Mouse (Mus musculus): ENCODE measurements at regions not wholly inside any gene's neighbourhood (a gene's known extent, or its start where the extent isn't known, plus 50 kb on each side); places are given as distances from the start of the nearest gene placed in this dataset.

GRCm38 (mm10) chr15:15329796-15330195 lies 1398.8 kb upstream of the Cdh9 start:
- no peak overlapping the region for H3K4me3 ChIP-seq (ENCODE audit: control insufficient read depth in 1 of 2, insufficient read depth in 1 of 2, low read depth in 2 of 2, low read length in 2 of 2)
- peak in 2 of 3 experiments; percentile 37 to 86; a peak in 4 of 6 replicates for TF ChIP-seq CTCF (IDR thresholded peaks at IDR 0.05 in 2 of 3, conservative IDR thresholded peaks at IDR 0.05 in 1 of 3; ENCODE audit: control insufficient read depth in 1 of 3, insufficient read depth in 1 of 3, low read depth in 2 of 3, low read length in 3 of 3, poor library complexity in 1 of 3, severe bottlenecking in 1 of 3)
- TF ChIP-seq SMC3 (IDR thresholded peaks at IDR 0.05; ENCODE audit: low read depth, low read length), result peak; percentile 96
- no peak for TF ChIP-seq ZKSCAN1 (IDR thresholded peaks at IDR 0.05; ENCODE audit: low read depth, low read length)
- peak; percentile 100 for TF ChIP-seq RAD21 (IDR thresholded peaks at IDR 0.05; ENCODE audit: low read depth, low read length)
- TF ChIP-seq ZC3H11A (IDR thresholded peaks at IDR 0.05; ENCODE audit: low read depth, low read length), result peak; percentile 97
- no peaks in the 10 kb centered on the region for H3K27me3 ChIP-seq (ENCODE audit: control insufficient read depth in 1 of 2, insufficient read depth in 2 of 2, low read length in 2 of 2)
- no peak overlapping the region for H3K27ac ChIP-seq (ENCODE audit: control insufficient read depth, low read depth, low read length)
- H3K9me3 ChIP-seq (replicated peaks; ENCODE audit: insufficient read depth, low read length), result no peaks in the 10 kb centered on the region
- DNase-seq (ENCODE audit: low read depth, low spot score), result peak; percentile 84
- H3K9ac ChIP-seq (ENCODE audit: control insufficient read depth, low read depth, low read length, poor library complexity, severe bottlenecking), result no peak overlapping the region
- H3K4me1 ChIP-seq (ENCODE audit: control insufficient read depth in 1 of 2, insufficient read depth in 2 of 2, low read length in 2 of 2), result no peaks in the 10 kb centered on the region
- no peaks in the 10 kb centered on the region for H3K36me3 ChIP-seq (ENCODE audit: control insufficient read depth in 1 of 2, insufficient read depth in 2 of 2, low read length in 2 of 2)
- H3K79me2 ChIP-seq (ENCODE audit: control insufficient read depth, insufficient read depth, low read length, poor library complexity), result no peaks in the 10 kb centered on the region

GRCm38 (mm10) chr15:15331947-15332346 lies 1396.6 kb upstream of the Cdh9 start:
- no peak for DNase-seq (ENCODE audit: low read depth, low spot score)
- H3K27ac ChIP-seq (ENCODE audit: control insufficient read depth, low read depth, low read length), result no peak overlapping the region

GRCm38 (mm10) chr15:15361841-15362240 lies 1366.7 kb upstream of the Cdh9 start:
- Histone ChIP-seq H3K9me3 (replicated peaks; ENCODE audit: insufficient read depth, low read length) (no peaks in the 10 kb centered on the region), H3K4me3 (ENCODE audit: control insufficient read depth in 1 of 2, insufficient read depth in 1 of 2, low read depth in 2 of 2, low read length in 2 of 2) (no peak overlapping the region), H3K9ac (ENCODE audit: control insufficient read depth, low read depth, low read length, poor library complexity, severe bottlenecking) (no peak overlapping the region), H3K27ac (ENCODE audit: control insufficient read depth, low read depth, low read length) (no peak overlapping the region), H3K27me3 (ENCODE audit: control insufficient read depth in 1 of 2, insufficient read depth in 2 of 2, low read length in 2 of 2) (no peaks in the 10 kb centered on the region), H3K79me2 (ENCODE audit: control insufficient read depth, insufficient read depth, low read length, poor library complexity) (no peaks in the 10 kb centered on the region), H3K36me3 (ENCODE audit: control insufficient read depth in 1 of 2, insufficient read depth in 2 of 2, low read length in 2 of 2) (no peaks in the 10 kb centered on the region), H3K4me1 (ENCODE audit: control insufficient read depth in 1 of 2, insufficient read depth in 2 of 2, low read length in 2 of 2) (no peaks in the 10 kb centered on the region)
- no peak for DNase-seq (ENCODE audit: low read depth, low spot score)
- no peak for TF ChIP-seq POLR2A (IDR thresholded peaks at IDR 0.05; ENCODE audit: control insufficient read depth in 1 of 2, insufficient read depth in 1 of 2, low read depth in 1 of 2, low read length in 2 of 2, poor library complexity in 1 of 2)
- no peak for TF ChIP-seq MXI1 (IDR thresholded peaks at IDR 0.05; ENCODE audit: low read depth, low read length)
- TF ChIP-seq USF2 (IDR thresholded peaks at IDR 0.05; ENCODE audit: borderline replicate concordance in 1 of 2, insufficient read depth in 1 of 2, low read depth in 1 of 2, low read length in 2 of 2), result no peak
- no peak for TF ChIP-seq MAFK (IDR thresholded peaks at IDR 0.05; ENCODE audit: borderline replicate concordance, low read depth, low read length)
- TF ChIP-seq SMC3 (IDR thresholded peaks at IDR 0.05; ENCODE audit: low read depth, low read length), result no peak
- TF ChIP-seq RCOR1 (IDR thresholded peaks at IDR 0.05; ENCODE audit: low read depth, low read length), result no peak
- TF ChIP-seq ZC3H11A (IDR thresholded peaks at IDR 0.05; ENCODE audit: low read depth, low read length), result no peak
- TF ChIP-seq BHLHE40 (IDR thresholded peaks at IDR 0.05; ENCODE audit: borderline replicate concordance, low read depth, low read length), result no peak
- TF ChIP-seq ELF1 (IDR thresholded peaks at IDR 0.05; ENCODE audit: low read depth, low read length), result no peak
- no peak for TF ChIP-seq USF1 (IDR thresholded peaks at IDR 0.05; ENCODE audit: low read depth, low read length)
- no peak for TF ChIP-seq HCFC1 (IDR thresholded peaks at IDR 0.05; ENCODE audit: low read depth, low read length)
- TF ChIP-seq NELFE (IDR thresholded peaks at IDR 0.05; ENCODE audit: low read depth, low read length), result no peak
- TF ChIP-seq POLR2AphosphoS5 (IDR thresholded peaks at IDR 0.05; ENCODE audit: borderline replicate concordance, low read depth, low read length), result no peak

More at GRCm38 (mm10) chr15:15331947-15332346, 1396.6 kb upstream of the Cdh9 start:
- no peaks in the 10 kb centered on the region for H3K79me2 ChIP-seq (ENCODE audit: control insufficient read depth, insufficient read depth, low read length, poor library complexity)
- no peak overlapping the region for H3K4me3 ChIP-seq (ENCODE audit: control insufficient read depth in 1 of 2, insufficient read depth in 1 of 2, low read depth in 2 of 2, low read length in 2 of 2)
- H3K9ac ChIP-seq (ENCODE audit: control insufficient read depth, low read depth, low read length, poor library complexity, severe bottlenecking), result no peak overlapping the region
- no peaks in the 10 kb centered on the region for H3K9me3 ChIP-seq (replicated peaks; ENCODE audit: insufficient read depth, low read length)
- H3K36me3 ChIP-seq (ENCODE audit: control insufficient read depth in 1 of 2, insufficient read depth in 2 of 2, low read length in 2 of 2), result no peaks in the 10 kb centered on the region
- TF ChIP-seq ZMIZ1 (IDR thresholded peaks at IDR 0.05; ENCODE audit: low read depth, low read length) (no peak), POLR2A (IDR thresholded peaks at IDR 0.05; ENCODE audit: control insufficient read depth in 1 of 2, insufficient read depth in 1 of 2, low read depth in 1 of 2, low read length in 2 of 2, poor library complexity in 1 of 2) (no peak), E2F4 (IDR thresholded peaks at IDR 0.05; ENCODE audit: borderline replicate concordance, low read depth, low read length) (no peak), SMC3 (IDR thresholded peaks at IDR 0.05; ENCODE audit: low read depth, low read length) (no peak), MEF2A (IDR thresholded peaks at IDR 0.05; ENCODE audit: extremely low read depth, insufficient replicate concordance, low read depth, low read length, poor library complexity, severe bottlenecking) (no peak), POLR2AphosphoS2 (IDR thresholded peaks at IDR 0.05; ENCODE audit: low read length) (no peak), CHD1 (IDR thresholded peaks at IDR 0.05; ENCODE audit: low read depth, low read length) (no peak), KAT2A (conservative IDR thresholded peaks at IDR 0.05; ENCODE audit: low read depth, low read length) (no peak), USF1 (IDR thresholded peaks at IDR 0.05; ENCODE audit: low read depth, low read length) (no peak), MAZ (IDR thresholded peaks at IDR 0.05; ENCODE audit: low read depth, low read length) (no peak), NRF1 (IDR thresholded peaks at IDR 0.05; ENCODE audit: insufficient read depth, low read depth, low read length, poor library complexity, severe bottlenecking) (no peak), MAFK (IDR thresholded peaks at IDR 0.05; ENCODE audit: borderline replicate concordance, low read depth, low read length) (no peak), ZC3H11A (IDR thresholded peaks at IDR 0.05; ENCODE audit: low read depth, low read length) (no peak), GATA1 (IDR thresholded peaks at IDR 0.05; ENCODE audit: low read depth, low read length) (no peak), TBP (IDR thresholded peaks at IDR 0.05; ENCODE audit: low read depth, low read length) (no peak), BHLHE40 (IDR thresholded peaks at IDR 0.05; ENCODE audit: borderline replicate concordance, low read depth, low read length) (no peak), ELF1 (IDR thresholded peaks at IDR 0.05; ENCODE audit: low read depth, low read length) (no peak)
- H3K4me1 ChIP-seq (ENCODE audit: control insufficient read depth in 1 of 2, insufficient read depth in 2 of 2, low read length in 2 of 2), result no peaks in the 10 kb centered on the region
- no peaks in the 10 kb centered on the region for H3K27me3 ChIP-seq (ENCODE audit: control insufficient read depth in 1 of 2, insufficient read depth in 2 of 2, low read length in 2 of 2)
